Mouse (Mus musculus): ENCODE results near the gene Olfr212. TPM values are rescaled to one million over a fixed set of nuclear protein-coding genes. Genes with fewer than 3 reads are reported as not detected.
"Not testable (repeated sequence)": the region's sequence is repeated elsewhere in the genome, so short reads cannot be mapped to it uniquely, and the experiment has no call there.

The Olfr212 gene
- polyA plus RNA-seq, 1 experiment from 2014 or later, result not detected

DNA sequence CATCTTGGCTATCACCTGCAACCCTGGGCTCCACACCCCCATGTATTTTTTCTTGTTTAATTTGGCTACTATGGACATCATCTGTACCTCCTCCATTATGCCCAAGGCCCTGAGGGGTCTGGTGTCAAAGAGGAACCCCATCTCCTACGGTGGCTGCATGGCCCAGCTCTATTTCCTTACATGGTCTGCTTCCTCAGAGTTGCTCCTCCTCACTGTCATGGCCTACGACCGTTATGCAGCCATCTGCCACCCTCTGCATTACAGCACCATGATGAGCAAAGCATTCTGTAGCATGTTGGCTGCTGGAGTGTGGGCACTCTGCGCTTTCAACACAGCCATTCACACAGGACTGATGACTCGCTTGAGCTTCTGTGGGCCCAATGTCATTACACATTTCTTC, 12.6 kb upstream of the Olfr212 start:
- Histone ChIP-seq H3K4me3 (ENCODE audit: low read depth, low read length) (no peak overlapping the region), H3K36me3 (ENCODE audit: control insufficient read depth, insufficient read depth, low read length) (no peaks in the 10 kb centered on the region), H3K9me3 (ENCODE audit: control insufficient read depth, low read depth, low read length) (no peaks in the 10 kb centered on the region), H3K9ac (replicated peaks; ENCODE audit: low read depth, low read length) (no peak overlapping the region), H3K27ac (ENCODE audit: low read length) (no peak overlapping the region), H3K4me2 (replicated peaks; ENCODE audit: low read depth, low read length) (no peak overlapping the region), H3K27me3 (ENCODE audit: control insufficient read depth, insufficient read depth, low read length) (no peaks in the 10 kb centered on the region), H3K4me1 (ENCODE audit: control insufficient read depth, insufficient read depth, low read length) (no peaks in the 10 kb centered on the region)
- WGBS, result 86% methylated on average over 5 of the region's 5 CpGs
- ATAC-seq (ENCODE audit: insufficient number of reproducible peaks, insufficient read depth, low FRiP score, low read depth), result no peak

DNA sequence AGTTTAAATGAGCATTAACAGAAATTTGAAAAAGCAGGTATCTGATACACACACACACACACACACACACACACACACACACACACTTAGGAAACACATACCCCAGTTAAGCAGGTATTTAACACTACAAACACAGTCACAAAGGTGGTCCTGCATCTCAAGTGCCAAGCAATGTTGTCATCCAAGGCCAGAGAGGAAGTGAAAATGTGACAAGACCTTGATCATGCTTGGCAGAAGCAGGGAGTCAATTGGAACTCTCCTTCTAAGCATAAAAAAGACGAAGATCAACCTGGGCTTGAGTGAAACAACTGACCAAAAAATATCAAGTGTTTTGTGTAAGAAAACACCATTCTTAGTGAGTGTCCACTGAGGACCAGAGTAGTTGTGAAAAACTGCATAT, 10.4 kb upstream of the Olfr212 start:
- no peak for ATAC-seq (ENCODE audit: insufficient number of reproducible peaks, insufficient read depth, low FRiP score, low read depth)
- no peak overlapping the region for H3K27ac ChIP-seq (ENCODE audit: low read length)
- 84% methylated on average over 1 of the region's 1 CpGs for WGBS
- no peak overlapping the region for H3K4me3 ChIP-seq (ENCODE audit: low read depth, low read length)
- no peaks in the 10 kb centered on the region for H3K9me3 ChIP-seq (ENCODE audit: control insufficient read depth, low read depth, low read length)
- no peak overlapping the region for H3K9ac ChIP-seq (replicated peaks; ENCODE audit: low read depth, low read length)
- H3K27me3 ChIP-seq (ENCODE audit: control insufficient read depth, insufficient read depth, low read length), result no peaks in the 10 kb centered on the region
- no peaks in the 10 kb centered on the region for H3K4me1 ChIP-seq (ENCODE audit: control insufficient read depth, insufficient read depth, low read length)
- H3K36me3 ChIP-seq (ENCODE audit: control insufficient read depth, insufficient read depth, low read length), result no peaks in the 10 kb centered on the region
- no peak overlapping the region for H3K4me2 ChIP-seq (replicated peaks; ENCODE audit: low read depth, low read length)

DNA sequence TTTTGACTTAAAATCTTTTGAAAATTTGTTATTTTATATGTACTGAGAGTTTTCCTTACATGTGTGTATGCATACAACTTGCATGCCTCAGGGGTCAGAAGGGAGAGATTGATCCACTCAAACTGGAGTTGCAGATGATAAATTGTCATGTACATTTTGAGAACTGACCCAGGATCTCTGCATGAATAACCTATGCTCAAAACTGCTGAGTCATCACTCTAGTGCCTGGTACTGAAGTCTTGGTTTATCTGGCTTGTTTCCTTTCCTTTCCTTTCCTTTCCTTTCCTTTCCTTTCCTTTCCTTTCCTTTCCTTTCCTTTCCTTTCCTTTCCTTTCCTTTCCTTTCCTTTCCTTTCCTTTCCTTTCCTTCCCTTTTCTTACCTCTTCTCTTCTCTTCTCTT, 8.5 kb downstream of the Olfr212 start:
- ATAC-seq (ENCODE audit: insufficient number of reproducible peaks, insufficient read depth, low FRiP score, low read depth), result no peak
- H3K4me1 ChIP-seq (ENCODE audit: control insufficient read depth, insufficient read depth, low read length), result no peaks in the 10 kb centered on the region

DNA sequence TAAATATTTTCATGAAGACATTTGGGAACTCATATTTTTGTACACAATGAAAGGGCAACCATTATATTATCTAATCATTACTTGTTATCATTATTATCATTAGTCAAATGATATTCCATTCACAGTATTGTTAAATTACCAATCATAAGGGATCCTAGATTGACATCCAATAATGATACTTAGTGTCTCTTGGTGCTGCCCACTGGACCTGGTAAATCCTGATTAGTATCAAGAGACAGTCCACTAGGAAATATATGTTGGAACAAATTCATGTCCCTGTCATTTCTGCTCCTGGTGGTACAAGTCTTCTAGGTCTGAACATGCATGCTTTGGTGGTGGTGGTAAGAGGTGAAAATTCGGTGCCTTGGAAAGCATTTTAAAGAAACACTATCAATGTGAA, 31.8 kb downstream of the Olfr212 start, which contains the start of gene Olfr213:
Gene Olfr213, plus strand, starts transcription at position 301 of the 400 bp plus-strand sequence.
- Histone ChIP-seq H3K4me2 (replicated peaks; ENCODE audit: low read depth, low read length) (no peak within 1 kb of the TSS), H3K4me1 (ENCODE audit: control insufficient read depth, insufficient read depth, low read length) (no peaks in the 10 kb centered on the region), H3K4me3 (ENCODE audit: low read depth, low read length) (no peak within 1 kb of the TSS), H3K27me3 (ENCODE audit: control insufficient read depth, insufficient read depth, low read length) (no peaks in the 10 kb centered on the region), H3K36me3 (ENCODE audit: control insufficient read depth, insufficient read depth, low read length) (no peaks in the 10 kb centered on the region), H3K27ac (ENCODE audit: low read length) (no peak within 1 kb of the TSS), H3K9me3 (ENCODE audit: control insufficient read depth, low read depth, low read length) (no peaks in the 10 kb centered on the region), H3K9ac (replicated peaks; ENCODE audit: low read depth, low read length) (no peak within 1 kb of the TSS)
- ATAC-seq (ENCODE audit: insufficient number of reproducible peaks, insufficient read depth, low FRiP score, low read depth), result no peak
- WGBS, result 86% methylated on average over 1 of the region's 1 CpGs

More for the DNA sequence above, 8.5 kb downstream of the Olfr212 start:
- Histone ChIP-seq H3K27me3 (ENCODE audit: control insufficient read depth, insufficient read depth, low read length) (no peaks in the 10 kb centered on the region), H3K4me2 (replicated peaks; ENCODE audit: low read depth, low read length) (no peak overlapping the region), H3K9ac (replicated peaks; ENCODE audit: low read depth, low read length) (no peak overlapping the region), H3K27ac (ENCODE audit: low read length) (no peak overlapping the region), H3K9me3 (ENCODE audit: control insufficient read depth, low read depth, low read length) (no peaks in the 10 kb centered on the region), H3K4me3 (ENCODE audit: low read depth, low read length) (no peak overlapping the region), H3K36me3 (ENCODE audit: control insufficient read depth, insufficient read depth, low read length) (no peaks in the 10 kb centered on the region)

DNA sequence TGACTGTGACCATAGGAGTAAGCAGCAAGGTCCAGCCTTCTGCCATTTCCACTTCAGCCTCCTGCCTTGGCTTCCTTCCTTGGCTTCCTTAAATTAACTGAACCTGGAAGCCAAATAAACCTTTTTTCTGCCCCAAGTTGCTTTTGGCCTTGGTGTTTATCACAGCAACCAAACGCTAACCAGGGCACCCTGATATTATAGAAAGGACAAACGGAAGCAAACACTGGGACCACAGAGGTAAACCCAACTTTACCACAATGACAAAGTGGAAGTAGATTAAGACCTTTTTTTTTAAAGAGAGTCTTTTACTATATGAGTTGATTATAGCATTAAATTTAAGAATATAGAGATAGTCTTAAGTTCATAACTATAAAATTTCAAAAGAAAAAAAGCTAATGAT, 36.2 kb downstream of the Olfr212 start:
- Histone ChIP-seq H3K4me1 (ENCODE audit: control insufficient read depth, insufficient read depth, low read length) (no peaks in the 10 kb centered on the region), H3K27me3 (ENCODE audit: control insufficient read depth, insufficient read depth, low read length) (no peaks in the 10 kb centered on the region), H3K9ac (replicated peaks; ENCODE audit: low read depth, low read length) (no peak overlapping the region)

DNA sequence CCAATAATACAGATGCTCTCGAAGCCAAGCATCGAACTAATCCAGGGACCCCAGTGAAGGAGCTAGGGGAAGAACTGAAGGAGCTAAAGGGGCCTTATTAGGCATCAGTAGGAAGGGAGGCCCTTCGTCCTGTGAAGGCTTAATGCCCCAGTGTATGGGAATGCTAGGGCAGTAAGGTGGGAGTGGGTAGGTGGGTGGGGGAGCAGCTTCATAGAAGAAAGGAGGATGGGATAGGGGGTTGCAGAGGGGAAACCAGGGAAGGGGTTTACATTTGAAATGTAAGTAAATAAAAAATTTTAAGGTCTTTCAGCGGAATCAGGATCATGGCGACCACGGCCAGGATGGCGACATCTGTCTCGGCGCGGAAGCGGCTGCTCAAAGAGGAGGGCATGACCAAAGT, 44.5 kb downstream of the Olfr212 start, which contains the start of gene Gm5580:
Gene Gm5580, plus strand, starts transcription at position 301 of the 400 bp plus-strand sequence.
- WGBS, result 95% methylated on average over 11 of the region's 11 CpGs
- not testable (repeated sequence) for ATAC-seq (ENCODE audit: insufficient number of reproducible peaks, insufficient read depth, low FRiP score, low read depth); H3K27me3 ChIP-seq (ENCODE audit: control insufficient read depth, insufficient read depth, low read length)

More for the DNA sequence above, 36.2 kb downstream of the Olfr212 start:
- no peak for ATAC-seq (ENCODE audit: insufficient number of reproducible peaks, insufficient read depth, low FRiP score, low read depth)
- H3K4me2 ChIP-seq (replicated peaks; ENCODE audit: low read depth, low read length), result no peak overlapping the region
- 79% methylated on average over 2 of the region's 2 CpGs for WGBS
- no peak overlapping the region for H3K27ac ChIP-seq (ENCODE audit: low read length)
- H3K36me3 ChIP-seq (ENCODE audit: control insufficient read depth, insufficient read depth, low read length), result no peaks in the 10 kb centered on the region
- no peaks in the 10 kb centered on the region for H3K9me3 ChIP-seq (ENCODE audit: control insufficient read depth, low read depth, low read length)
- no peak overlapping the region for H3K4me3 ChIP-seq (ENCODE audit: low read depth, low read length)

DNA sequence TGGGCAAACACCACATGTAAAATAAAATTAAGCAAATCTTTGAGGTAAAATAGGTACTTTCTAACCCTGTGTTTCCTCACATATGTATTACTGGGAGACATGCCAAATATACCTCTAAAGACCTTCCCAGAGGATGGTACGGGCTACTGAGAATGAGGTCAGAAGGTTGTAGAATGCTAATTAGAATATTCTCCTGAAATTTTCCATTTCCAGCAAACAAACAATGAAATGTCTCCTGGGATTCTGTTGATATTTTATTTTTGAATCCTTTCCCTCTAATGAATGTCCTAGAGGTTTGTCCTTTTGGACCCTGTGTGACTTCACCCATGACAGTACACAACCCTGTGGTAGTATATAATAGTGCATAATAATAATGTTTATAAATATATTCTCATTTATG, 47.6 kb downstream of the Olfr212 start, which contains the start of gene Olfr214:
Gene Olfr214, plus strand, starts transcription at position 301 of the 400 bp plus-strand sequence.
- no peak for ATAC-seq (ENCODE audit: insufficient number of reproducible peaks, insufficient read depth, low FRiP score, low read depth)
- Histone ChIP-seq H3K4me2 (replicated peaks; ENCODE audit: low read depth, low read length) (no peak within 1 kb of the TSS), H3K27ac (ENCODE audit: low read length) (no peak within 1 kb of the TSS), H3K4me3 (ENCODE audit: low read depth, low read length) (no peak within 1 kb of the TSS), H3K9me3 (ENCODE audit: control insufficient read depth, low read depth, low read length) (no peaks in the 10 kb centered on the region), H3K9ac (replicated peaks; ENCODE audit: low read depth, low read length) (no peak within 1 kb of the TSS), H3K4me1 (ENCODE audit: control insufficient read depth, insufficient read depth, low read length) (no peaks in the 10 kb centered on the region), H3K36me3 (ENCODE audit: control insufficient read depth, insufficient read depth, low read length) (no peaks in the 10 kb centered on the region), H3K27me3 (ENCODE audit: control insufficient read depth, insufficient read depth, low read length) (no peaks in the 10 kb centered on the region)
- WGBS, result 76% methylated on average over 1 of the region's 1 CpGs

More for the DNA sequence above, 44.5 kb downstream of the Olfr212 start, which contains the start of gene Gm5580:
- H3K4me3 ChIP-seq (ENCODE audit: low read depth, low read length); H3K4me2 ChIP-seq (replicated peaks; ENCODE audit: low read depth, low read length); H3K36me3 ChIP-seq (ENCODE audit: control insufficient read depth, insufficient read depth, low read length); H3K9ac ChIP-seq (replicated peaks; ENCODE audit: low read depth, low read length); H3K4me1 ChIP-seq (ENCODE audit: control insufficient read depth, insufficient read depth, low read length); H3K9me3 ChIP-seq (ENCODE audit: control insufficient read depth, low read depth, low read length); H3K27ac ChIP-seq (ENCODE audit: low read length): not testable (repeated sequence)

DNA sequence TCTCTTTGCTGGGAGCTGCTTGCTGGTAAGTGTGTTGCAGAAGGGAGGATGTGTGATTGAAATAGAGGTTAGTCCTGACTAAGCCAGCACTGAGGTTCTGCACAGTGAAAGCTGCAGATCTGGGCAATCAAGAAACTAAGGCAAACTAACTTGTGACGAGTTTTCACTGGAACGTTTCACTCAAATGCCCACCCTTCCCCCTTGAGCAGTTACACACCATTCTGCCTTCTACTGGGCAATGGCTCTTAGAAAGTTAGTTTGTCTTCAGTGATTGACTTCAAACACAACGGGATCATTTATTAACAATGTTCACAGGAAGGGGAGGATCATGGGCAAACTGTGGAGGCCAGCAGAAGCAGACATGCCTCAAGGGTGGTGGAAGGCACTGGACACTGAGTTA, 48.6 kb downstream of the Olfr212 start:
- Histone ChIP-seq H3K27ac (ENCODE audit: low read length) (no peak overlapping the region), H3K4me1 (ENCODE audit: control insufficient read depth, insufficient read depth, low read length) (no peaks in the 10 kb centered on the region), H3K9ac (replicated peaks; ENCODE audit: low read depth, low read length) (no peak overlapping the region), H3K4me2 (replicated peaks; ENCODE audit: low read depth, low read length) (no peak overlapping the region), H3K9me3 (ENCODE audit: control insufficient read depth, low read depth, low read length) (no peaks in the 10 kb centered on the region), H3K4me3 (ENCODE audit: low read depth, low read length) (no peak overlapping the region), H3K27me3 (ENCODE audit: control insufficient read depth, insufficient read depth, low read length) (no peaks in the 10 kb centered on the region), H3K36me3 (ENCODE audit: control insufficient read depth, insufficient read depth, low read length) (no peaks in the 10 kb centered on the region)
- no peak for ATAC-seq (ENCODE audit: insufficient number of reproducible peaks, insufficient read depth, low FRiP score, low read depth)
- 60% methylated on average over 3 of the region's 3 CpGs for WGBS

All from stomach, embryonic 14.5 days (tissue).